Mouse (Mus musculus): ENCODE data around the gene Adar. TPM values are rescaled to one million over a fixed set of nuclear protein-coding genes. Genes with fewer than 3 reads are reported as not detected.
"Not testable (repeated sequence)": the region's sequence is repeated elsewhere in the genome, so short reads cannot be mapped to it uniquely, and the experiment has no call there.

The Adar gene
- total and polyA plus RNA-seq, 3 experiments = 22.3 to 29.8 (median 27.0) TPM

- no peak for DNase-seq
Observed at GRCm38 (mm10) chr3:89794616-89795015, 79.8 kb downstream of the Adar start.

DNA sequence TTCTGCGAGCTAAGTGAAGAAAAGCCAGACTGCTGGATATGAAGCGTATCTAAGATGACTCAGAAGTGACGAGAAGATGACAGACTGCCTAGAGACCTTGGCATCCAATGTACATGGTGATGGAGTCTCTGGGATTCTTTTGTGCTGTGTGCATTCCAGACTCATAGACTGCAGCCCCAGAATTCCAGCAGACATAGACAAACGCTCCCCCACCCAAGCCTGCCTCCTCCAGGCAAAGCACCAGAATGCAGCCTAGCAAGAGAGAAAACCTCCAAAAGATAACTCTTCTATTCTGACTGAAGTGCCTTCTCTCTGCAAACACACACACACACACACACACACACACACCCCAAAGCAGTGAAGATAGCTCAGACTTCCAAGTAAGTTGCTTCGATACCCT is 80.9 kb downstream of the Adar start:
- DNase-seq = no peak

GRCm38 (mm10) chr3:89796358-89796757 is 81.5 kb downstream of the Adar start:
- DNase-seq = no peak

DNA sequence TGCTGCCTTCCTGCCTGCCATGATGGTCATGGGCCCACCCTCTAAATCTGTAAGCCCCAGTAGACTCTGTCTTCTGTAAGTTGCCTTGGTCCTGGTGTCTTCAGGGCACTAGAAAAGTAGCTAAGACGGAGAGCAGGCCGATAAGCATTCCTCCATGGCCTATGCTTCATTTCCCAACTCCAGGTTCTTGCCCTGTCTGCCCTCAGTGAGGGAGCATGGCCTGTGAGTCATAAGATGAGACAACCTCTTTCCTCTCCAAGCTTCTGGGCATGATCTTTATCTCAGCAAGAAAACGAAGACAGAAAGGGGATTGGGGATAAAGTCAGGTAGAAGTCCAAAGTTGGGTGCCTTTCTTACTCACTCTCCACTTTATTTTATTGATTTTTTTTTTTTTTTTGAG is 83.7 kb downstream of the Adar start:
- no peak for DNase-seq

DNA sequence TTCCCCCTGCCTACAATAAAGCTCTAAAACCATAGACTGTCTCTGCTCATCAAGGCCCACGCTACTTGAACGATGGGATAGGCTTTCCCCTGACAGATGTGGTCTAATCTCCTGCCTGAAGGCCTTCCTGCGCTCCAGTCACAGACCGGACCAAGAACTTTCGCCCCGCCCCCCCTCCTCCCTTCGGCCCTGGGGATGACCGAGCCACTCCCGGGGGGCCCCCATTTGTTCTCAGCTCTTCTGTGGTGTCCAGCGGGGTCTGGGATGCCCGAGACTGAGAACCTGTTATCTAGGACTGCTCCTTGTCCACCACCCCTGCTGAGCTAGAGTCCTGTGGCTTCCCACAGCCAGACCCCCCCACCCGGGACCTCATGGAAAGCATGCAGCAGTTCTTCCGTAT is 84.7 kb downstream of the Adar start:
- no peak for DNase-seq

DNA sequence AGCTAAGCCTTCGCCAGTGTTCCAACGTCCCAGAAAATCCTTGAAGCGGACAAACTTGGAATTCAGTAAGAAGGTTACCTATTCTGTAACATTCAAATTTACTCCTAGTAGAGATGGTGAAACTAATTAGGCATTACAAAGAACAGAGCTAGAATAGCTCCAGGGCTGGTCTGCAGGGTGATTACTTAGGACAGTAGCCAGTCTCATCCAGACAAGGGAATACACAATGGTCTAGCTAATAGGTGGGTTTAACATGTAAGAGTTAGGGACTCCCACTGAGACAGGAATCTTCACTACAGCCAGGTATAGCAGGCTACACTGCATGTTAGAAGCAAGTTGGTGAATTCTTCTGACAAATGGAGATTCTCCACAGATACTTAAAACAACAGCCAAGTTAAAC is 85.3 kb downstream of the Adar start:
- DNase-seq = not testable (repeated sequence)

GRCm38 (mm10) chr3:89800774-89801506 is 86.1 kb downstream of the Adar start:
- no peak for DNase-seq

DNA sequence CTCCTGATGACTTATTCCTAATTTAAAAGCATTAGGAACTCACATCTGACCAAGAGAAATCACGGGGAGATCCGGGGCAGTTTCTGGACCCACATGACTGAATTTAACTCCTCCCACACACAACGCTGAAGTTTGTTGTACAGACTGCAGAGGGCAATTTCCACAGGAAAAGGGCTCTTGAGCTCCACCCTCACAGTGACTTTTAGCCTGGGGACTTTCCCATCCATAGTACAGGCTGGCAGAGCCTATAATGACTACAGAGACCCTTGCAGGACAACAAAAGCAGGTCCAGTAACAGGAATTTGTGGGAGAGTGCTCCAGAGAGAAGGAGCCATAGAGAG is 86.7 kb downstream of the Adar start:
- DNase-seq = peak; percentile 20

DNA sequence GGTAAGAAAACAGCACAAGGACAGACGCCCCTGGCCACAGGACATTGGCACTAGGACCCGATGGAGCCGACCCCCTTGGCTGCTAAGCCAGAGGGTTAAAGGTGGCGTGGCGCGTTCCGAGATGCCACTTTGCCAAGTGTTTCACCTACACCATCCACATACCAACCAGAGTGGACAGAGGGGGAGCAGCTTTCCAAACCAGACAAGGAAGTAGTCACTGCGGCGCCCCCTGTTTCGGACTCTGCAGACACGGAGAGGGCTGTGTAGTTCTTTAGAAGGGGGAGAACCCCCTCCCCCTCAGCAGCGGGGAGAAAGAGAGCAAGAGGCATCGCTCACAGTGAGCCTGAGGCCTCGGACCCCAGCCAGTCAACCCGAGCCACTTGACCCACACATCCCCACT is 88.1 kb downstream of the Adar start:
- DNase-seq = no peak

Other genes with a start within 250 kb of the Adar start
- gene Kcnn3, start 194.9 kb upstream of the Adar start, total RNA-seq (2021) = 1 to 10 TPM; 3.1 to 5.2 TPM
- 1.7 and 2.0 TPM in 2 replicates for gene Kcnn3, start 194.9 kb upstream of the Adar start, polyA plus RNA-seq (2012; rRNA removed)
- gene Chrnb2, start 49.6 kb downstream of the Adar start, total RNA-seq (2021) = 1 to 10 TPM; 3.7 to 4.5 TPM
- gene Chrnb2, start 49.6 kb downstream of the Adar start, polyA plus RNA-seq (2012; rRNA removed) = 3.6 and 3.9 TPM in 2 replicates
- gene Ube2q1, start 58.6 kb downstream of the Adar start, total RNA-seq (2021) = 10 to 100 TPM; 66.6 to 67.5 TPM
- 33.5 and 35.0 TPM in 2 replicates for gene Ube2q1, start 58.6 kb downstream of the Adar start, polyA plus RNA-seq (2012; rRNA removed)
- 10 to 100 TPM in 1 of 2 experiments, 1 to 10 TPM in 1; 5.8 to 11.3 TPM for gene She, start 116.3 kb downstream of the Adar start, total RNA-seq (2021)
- 2.8 and 4.0 TPM in 2 replicates for gene She, start 116.3 kb downstream of the Adar start, polyA plus RNA-seq (2012; rRNA removed)
- gene Il6ra, start 198.2 kb downstream of the Adar start, total RNA-seq (2021) = 10 to 100 TPM in 1 of 2 experiments, 1 to 10 TPM in 1; 7.9 to 11.5 TPM
- gene Il6ra, start 198.2 kb downstream of the Adar start, polyA plus RNA-seq (2012; rRNA removed) = 5.2 and 5.3 TPM in 2 replicates
- gene Atp8b2, start 248.5 kb downstream of the Adar start, total RNA-seq (2021) = 10 to 100 TPM; 31.9 to 40.1 TPM
- gene Atp8b2, start 248.5 kb downstream of the Adar start, polyA plus RNA-seq (2012; rRNA removed) = 32.5 and 51.2 TPM in 2 replicates